Mouse (Mus musculus) lung, adult 2 months (tissue): ENCODE results near the gene Ankrd44.

Source experiments
- CTCF ChIP-seq: fragments of 200-500 bp; IDR thresholded peaks from 2 replicates; pipeline ENCODE4 v1.5.1; 2011; ENCODE audit warnings: mild to moderate bottlenecking, low read length, control low read depth; ENCODE audit not compliant: insufficient read depth
- POLR2A ChIP-seq: fragments of 200-500 bp; IDR thresholded peaks from 2 replicates; pipeline ENCODE4 v1.6.1; 2011; ENCODE audit warnings: low read depth, mild to moderate bottlenecking, control low read depth, low read length, borderline replicate concordance; ENCODE audit errors: extremely low read depth

- TF ChIP-seq POLR2A (no peak), CTCF (no peak)
Measured at GRCm38 (mm10) chr1:54916456-54916855, 9.7 kb downstream of the Ankrd44 start.
